Mouse (Mus musculus): ENCODE data around the gene Gm7694.

Gene Gm7694

GRCm38 (mm10) chr1:170282415-170283129 is 23.6 kb downstream of the Gm7694 start:
- DNase-seq = no peak

GRCm38 (mm10) chr1:170277016-170277415 is 29.1 kb downstream of the Gm7694 start, which contains the start of gene Sh2d1b1:
Gene Sh2d1b1, plus strand, starts transcription at chr1:170277320.
- no peak for DNase-seq

DNA sequence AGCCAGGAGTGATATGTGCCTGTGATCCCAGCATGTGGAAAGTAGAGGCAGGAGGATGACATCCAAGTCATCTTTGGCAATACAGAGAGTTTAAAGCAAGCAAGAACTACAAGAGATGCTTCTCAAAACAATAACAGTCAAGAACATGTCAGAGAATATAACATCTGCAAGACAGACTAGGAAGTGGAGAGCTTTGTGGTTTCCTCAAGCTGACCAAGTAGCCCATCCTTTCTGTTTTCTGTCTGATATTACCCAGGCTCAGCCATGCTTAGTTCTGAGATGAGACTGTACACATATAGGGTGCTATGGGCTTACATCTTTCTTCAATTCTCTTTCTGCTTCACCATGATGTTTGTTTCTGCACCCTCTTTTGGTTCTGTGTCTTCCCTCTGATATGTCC is 32.9 kb downstream of the Gm7694 start:
- no peak for DNase-seq

DNA sequence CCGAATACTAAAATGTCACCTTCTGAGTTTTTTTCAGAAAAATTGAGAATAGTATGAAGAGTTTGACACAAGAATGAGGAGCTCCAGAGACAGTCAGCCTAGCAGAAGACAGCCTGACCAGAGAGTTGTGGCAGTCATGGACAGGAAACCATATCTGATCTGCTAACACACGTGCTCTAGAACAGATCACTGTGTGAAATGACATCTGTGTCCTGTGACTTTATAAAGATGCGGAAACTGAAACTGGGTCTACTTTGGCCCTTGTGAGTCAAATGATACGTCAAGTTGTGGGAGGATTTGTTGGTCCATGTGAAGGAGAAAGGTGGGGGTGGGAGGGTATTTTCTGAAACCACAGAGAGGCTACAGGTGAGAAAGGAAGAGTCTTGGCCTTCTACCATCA is 35.4 kb downstream of the Gm7694 start:
- DNase-seq = no peak

- DNase-seq = no peak
Observed at GRCm38 (mm10) chr1:170270281-170270680, 35.9 kb downstream of the Gm7694 start.

DNA sequence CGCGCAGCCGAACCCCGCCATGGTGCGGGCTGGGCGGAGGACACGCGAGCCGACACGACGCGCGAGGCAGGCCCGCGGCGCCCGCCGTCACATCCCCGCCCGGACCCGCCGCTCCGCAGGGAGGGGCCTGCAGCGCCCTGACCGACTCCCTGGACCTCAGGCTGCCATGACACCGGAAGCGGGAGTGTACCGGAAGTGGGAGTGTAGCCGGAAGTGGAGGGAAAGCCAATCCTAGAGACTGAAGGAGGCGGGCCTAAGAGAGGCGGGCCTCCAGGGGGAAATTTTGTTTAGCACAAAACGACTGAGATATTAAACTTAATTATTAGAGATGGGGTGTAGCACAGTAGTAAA is 50.6 kb downstream of the Gm7694 start:
- DNase-seq = peak; percentile 92

DNA sequence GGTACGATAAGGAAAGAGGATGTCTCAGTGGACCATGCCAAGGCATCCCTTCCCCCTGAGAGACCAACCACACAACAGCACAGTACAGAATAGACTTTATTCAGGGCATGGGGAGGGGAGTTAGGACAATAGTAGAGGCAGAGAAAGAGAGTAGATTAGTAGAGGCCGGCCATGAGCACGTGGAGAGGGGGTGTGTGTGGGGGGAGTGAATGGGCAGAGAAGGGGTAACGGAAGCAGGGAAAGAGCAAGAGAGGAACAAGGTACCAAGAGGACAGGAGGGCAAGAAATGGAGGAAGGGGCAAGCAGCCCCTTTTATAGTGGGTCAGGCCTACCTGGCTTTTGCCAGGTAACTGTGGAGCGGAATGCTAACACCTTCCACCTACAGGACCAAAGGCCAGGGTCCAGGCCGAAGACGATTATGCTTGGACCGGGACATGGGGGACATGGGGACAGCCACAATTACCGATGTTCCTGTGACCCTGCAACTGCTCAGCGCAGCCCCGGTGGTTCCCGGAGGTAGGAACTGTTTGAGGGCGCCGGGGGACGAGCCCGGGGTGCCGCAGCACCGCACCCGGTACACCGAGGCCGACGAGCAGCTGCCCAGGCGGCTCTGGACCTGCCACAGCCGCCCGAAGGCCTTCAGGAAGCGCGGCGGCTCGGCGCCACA is 51.1 kb downstream of the Gm7694 start:
- DNase-seq = no peak
